Mouse (Mus musculus) left cerebral cortex, postnatal 10 days (tissue): Measurements from ENCODE around the gene Ano6. TPM values are rescaled to one million over a fixed set of nuclear protein-coding genes. Genes with fewer than 3 reads are reported as not detected.

Experiments
- DNase-seq, 2 experiments: peaks; one replicate each; pipeline ENCODE4 v3.0.0; 2021 to 2022; ENCODE audit warnings: low spot score in 2 of 2, mixed read lengths in 1 of 2; ENCODE audit errors: extremely low spot score in 1 of 2
- intact Hi-C: fragments of 180-260 bp; cut with DNase I; formaldehyde crosslinking; loops from one replicate; pipeline ENCODE4 v1.15.1; 2025
- total RNA-seq, 2 experiments: library from RNA; stranded (reverse); gene quantifications; 2 replicates each; pipeline ENCODE4 v1.2.3; 2021

Ano6 gene
- total RNA-seq, 2 experiments from 2014 or later = 20.5 to 25.1 TPM

GRCm38 (mm10) chr15:95837570-95837969 lies 46.9 kb downstream of the Ano6 start:
- intact Hi-C loops = no loop called here
- DNase-seq = no peak

GRCm38 (mm10) chr15:95838171-95839020 lies 47.8 kb downstream of the Ano6 start:
- intact Hi-C loops = no loop called here
- DNase-seq = no peak

GRCm38 (mm10) chr15:95839789-95840188 lies 49.1 kb downstream of the Ano6 start:
- intact Hi-C loops = no loop called here
- DNase-seq = no peak

- DNase-seq = no peak
- intact Hi-C loops = no loop called here
Observed at GRCm38 (mm10) chr15:95843183-95843949, 52.7 kb downstream of the Ano6 start.

- DNase-seq = no peak
- intact Hi-C loops = no loop called here
Observed at GRCm38 (mm10) chr15:95844412-95844811, 53.8 kb downstream of the Ano6 start.

- intact Hi-C loops = no loop called here
Observed at GRCm38 (mm10) chr15:95846102-95846501, 55.5 kb downstream of the Ano6 start.

GRCm38 (mm10) chr15:95848493-95849064 lies 57.9 kb downstream of the Ano6 start:
- intact Hi-C loops = no loop called here
- no peak for DNase-seq

More at GRCm38 (mm10) chr15:95846102-95846501, 55.5 kb downstream of the Ano6 start:
- no peak for DNase-seq

GRCm38 (mm10) chr15:95849513-95850411 lies 59.1 kb downstream of the Ano6 start:
- intact Hi-C loops = no loop called here
- DNase-seq = no peak

GRCm38 (mm10) chr15:95850546-95850945 lies 59.9 kb downstream of the Ano6 start:
- DNase-seq = no peak
- intact Hi-C loops = no loop called here

GRCm38 (mm10) chr15:95855051-95855844 lies 64.6 kb downstream of the Ano6 start:
- DNase-seq = no peak
- intact Hi-C loops = no loop called here

GRCm38 (mm10) chr15:95855953-95856352 lies 65.3 kb downstream of the Ano6 start:
- DNase-seq = no peak
- intact Hi-C loops = no loop called here

GRCm38 (mm10) chr15:95856684-95857595 lies 66.3 kb downstream of the Ano6 start:
- intact Hi-C loops = no loop called here
- DNase-seq = no peak

- intact Hi-C loops = no loop called here
- DNase-seq = no peak
Observed at GRCm38 (mm10) chr15:95858876-95859655, 68.4 kb downstream of the Ano6 start.

- no peak for DNase-seq
- intact Hi-C loops = no loop called here
Observed at GRCm38 (mm10) chr15:95863865-95864660, 73.4 kb downstream of the Ano6 start.

GRCm38 (mm10) chr15:95865311-95866100 lies 74.9 kb downstream of the Ano6 start:
- intact Hi-C loops = no loop called here
- no peak for DNase-seq
